Mouse (Mus musculus): ENCODE data around the gene Tmem206.

Gene Tmem206

DNA sequence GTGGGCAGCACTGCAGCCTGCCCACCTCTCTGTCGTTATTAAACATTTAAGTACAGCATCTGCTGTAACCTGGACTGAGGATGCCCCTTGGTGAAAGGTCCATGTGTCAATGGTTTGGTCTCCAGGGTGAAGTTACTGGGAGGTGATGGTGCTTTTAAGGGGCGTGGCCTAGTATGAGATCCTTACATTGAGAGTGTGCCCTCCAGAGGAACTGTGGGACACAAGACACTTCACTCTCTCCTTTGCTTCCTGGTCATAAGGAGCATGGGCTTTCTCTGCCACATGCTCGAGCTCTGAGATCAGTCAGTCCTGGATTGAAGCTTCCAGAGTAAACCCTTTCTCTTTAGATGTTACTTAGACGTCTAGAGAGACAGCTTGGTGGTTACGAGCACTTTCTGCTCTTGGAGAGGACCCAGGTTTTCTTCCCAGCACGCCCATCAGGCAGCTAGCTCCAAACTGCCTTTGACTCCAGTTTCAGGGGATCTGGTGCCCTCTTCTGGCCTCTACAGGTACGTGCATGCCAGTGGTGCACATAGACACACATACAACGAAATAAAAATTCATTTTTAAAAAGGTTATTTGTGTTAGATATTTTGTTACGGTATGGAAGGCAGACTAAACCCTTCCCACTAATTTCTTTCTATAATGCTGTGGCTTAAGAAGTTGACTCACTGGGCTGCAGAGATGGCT, 17.8 kb upstream of the Tmem206 start:
- DNase-seq (ENCODE audit: low read depth) = peak; percentile 55

DNA sequence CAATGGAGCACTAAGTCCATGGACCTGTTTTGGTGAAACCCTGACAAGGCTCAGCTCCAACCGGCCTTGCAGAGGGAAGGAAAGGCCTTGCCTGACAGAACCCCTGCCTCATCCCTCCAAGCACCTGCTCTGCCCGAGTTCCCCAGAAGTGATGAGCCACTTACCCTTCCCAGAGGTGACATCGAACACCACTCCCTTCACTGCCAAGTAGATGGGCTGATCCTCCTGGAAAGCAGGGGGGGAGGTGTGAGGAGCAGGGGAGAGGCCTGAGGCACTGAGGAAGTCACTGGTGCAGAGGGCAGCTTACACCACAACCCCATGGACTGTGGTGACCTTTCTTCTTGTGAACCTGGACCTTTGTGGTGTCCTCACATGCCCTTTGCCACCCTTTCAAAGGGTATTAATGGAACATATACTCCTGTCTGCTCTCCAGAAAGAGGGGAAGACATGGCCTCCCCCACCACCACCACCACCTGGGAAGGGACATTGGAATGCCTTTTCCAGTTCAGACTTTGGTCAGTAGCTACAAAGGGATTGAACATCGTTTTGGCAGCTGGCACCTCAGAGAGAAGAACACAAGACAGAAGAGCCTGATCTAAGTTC, 14.3 kb upstream of the Tmem206 start:
- no peak for DNase-seq (ENCODE audit: low read depth)

- peak; percentile 95 for DNase-seq (ENCODE audit: low read depth)
Measured at GRCm38 (mm10) chr1:191312513-191312941, 13.2 kb upstream of the Tmem206 start.

DNA sequence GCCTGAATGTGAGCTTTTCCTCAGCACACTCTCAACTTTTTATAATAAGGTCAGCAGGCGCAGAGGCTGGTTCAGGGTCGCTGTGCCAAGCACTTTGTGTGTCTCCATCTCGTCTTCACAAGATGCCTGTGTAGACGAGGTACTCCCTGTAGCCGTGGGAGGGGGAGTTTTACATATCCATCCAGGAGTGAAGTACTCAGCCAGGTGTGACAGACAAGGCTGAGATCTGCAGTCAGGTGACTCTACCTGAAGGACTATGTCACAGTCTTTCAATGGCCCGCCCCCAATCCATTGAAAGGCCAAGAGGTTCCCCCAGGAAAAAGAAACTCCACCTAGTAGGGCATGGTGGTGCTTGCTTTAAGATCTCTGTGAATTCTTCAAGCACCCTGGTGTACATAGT, 12.6 kb upstream of the Tmem206 start:
- DNase-seq (ENCODE audit: low read depth) = no peak

DNA sequence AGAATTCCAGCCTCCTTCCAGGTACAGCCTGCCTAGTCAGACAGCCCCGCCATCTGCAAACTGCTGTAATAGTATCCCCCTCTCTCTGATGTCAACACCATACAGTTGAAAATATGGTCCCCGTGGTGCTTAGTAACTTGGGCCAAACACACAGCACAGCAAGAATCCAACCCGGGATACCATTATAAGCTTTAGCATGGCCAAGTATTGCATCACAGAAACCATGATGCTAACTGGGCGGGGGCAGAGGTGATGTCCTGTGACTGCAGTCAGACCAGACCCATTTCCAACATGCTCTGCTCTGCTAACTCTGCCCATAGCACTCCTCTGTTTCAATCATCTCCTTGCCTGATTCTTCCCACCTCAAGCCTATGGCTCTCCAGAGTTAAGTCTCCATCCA, 11.8 kb upstream of the Tmem206 start:
- DNase-seq (ENCODE audit: low read depth) = peak; percentile 72

DNA sequence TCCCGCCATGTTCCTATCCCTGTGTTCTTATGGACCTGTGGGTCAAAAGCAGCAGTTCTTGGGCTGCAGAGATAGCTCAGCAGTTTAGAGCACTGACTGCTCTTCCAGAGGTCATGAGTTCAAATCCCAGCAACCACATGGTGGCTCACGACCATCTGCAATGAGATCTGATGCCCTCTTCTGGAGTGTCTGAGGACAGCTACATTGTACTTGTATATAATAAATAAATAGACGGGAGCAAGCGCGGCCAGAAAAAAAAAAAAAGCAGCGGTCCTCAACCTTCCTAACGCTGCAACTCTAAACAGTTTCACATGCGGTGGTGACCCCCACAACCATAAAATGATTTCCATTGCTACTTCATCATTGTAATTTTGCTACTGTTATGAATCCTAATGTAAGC, 8.9 kb upstream of the Tmem206 start:
- DNase-seq (ENCODE audit: low read depth) = no peak

GRCm38 (mm10) chr1:191317591-191318196, 8.0 kb upstream of the Tmem206 start, which contains the start of gene Nenf:
Nenf (minus strand) TSS chr1:191318194.
- DNase-seq (ENCODE audit: low read depth) = peak; percentile 86

GRCm38 (mm10) chr1:191318686-191319085, 7.0 kb upstream of the Tmem206 start:
- DNase-seq (ENCODE audit: low read depth) = no peak

- no peak for DNase-seq (ENCODE audit: low read depth)
Measured at GRCm38 (mm10) chr1:191323381-191323780, 2.3 kb upstream of the Tmem206 start.

GRCm38 (mm10) chr1:191324733-191325590, 750 bp upstream of the Tmem206 start:
- DNase-seq (ENCODE audit: low read depth) = no peak

GRCm38 (mm10) chr1:191326233-191326882, 646 bp downstream of the Tmem206 start:
- peak; percentile 53 for DNase-seq (ENCODE audit: low read depth)

DNA sequence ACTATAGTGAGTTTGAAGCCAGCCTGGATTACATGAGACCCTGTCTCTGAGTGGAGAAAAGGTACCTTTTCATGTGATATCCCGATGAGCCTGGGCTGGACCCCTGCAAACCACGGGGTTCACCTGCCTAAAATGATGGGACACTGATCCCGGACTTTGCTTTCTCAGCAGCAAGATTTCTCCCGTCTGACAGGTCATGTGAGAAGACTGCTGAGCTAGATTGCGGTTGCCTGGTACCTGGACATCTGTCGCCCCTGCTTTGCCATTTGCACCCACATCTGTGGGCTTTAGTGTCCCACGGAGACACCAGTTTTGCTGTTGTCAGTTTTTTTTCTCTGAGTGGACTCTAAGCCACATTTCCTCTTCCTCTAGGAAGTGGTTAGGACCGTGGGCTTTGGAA, 1.5 kb downstream of the Tmem206 start:
- DNase-seq (ENCODE audit: low read depth) = no peak

- DNase-seq (ENCODE audit: low read depth) = no peak
Measured at GRCm38 (mm10) chr1:191328019-191328441, 2.3 kb downstream of the Tmem206 start.

- DNase-seq (ENCODE audit: low read depth) = no peak
Measured at GRCm38 (mm10) chr1:191330356-191330755, 4.6 kb downstream of the Tmem206 start.

DNA sequence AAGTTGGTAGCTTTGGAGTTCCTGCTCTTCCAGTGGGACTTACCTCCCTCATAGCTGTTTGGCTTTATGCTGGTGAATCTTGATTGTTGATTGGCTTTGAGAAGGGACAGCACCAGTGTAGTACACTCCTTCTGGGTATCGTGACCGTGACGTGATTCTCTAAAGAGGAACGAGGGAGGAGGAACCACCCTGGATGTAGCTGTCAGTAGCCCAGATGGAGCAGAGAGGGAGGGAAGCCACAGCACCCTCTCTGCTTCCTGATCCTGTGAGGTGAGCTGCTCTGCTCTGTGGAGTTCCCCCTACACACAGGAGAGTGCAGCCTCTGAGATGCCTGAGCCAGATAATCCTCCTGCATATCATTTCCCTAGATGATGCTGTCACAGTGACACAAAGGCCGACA, 8.8 kb downstream of the Tmem206 start:
- DNase-seq (ENCODE audit: low read depth) = no peak

GRCm38 (mm10) chr1:191339876-191340275, 14.2 kb downstream of the Tmem206 start:
- DNase-seq (ENCODE audit: low read depth) = no peak

DNA sequence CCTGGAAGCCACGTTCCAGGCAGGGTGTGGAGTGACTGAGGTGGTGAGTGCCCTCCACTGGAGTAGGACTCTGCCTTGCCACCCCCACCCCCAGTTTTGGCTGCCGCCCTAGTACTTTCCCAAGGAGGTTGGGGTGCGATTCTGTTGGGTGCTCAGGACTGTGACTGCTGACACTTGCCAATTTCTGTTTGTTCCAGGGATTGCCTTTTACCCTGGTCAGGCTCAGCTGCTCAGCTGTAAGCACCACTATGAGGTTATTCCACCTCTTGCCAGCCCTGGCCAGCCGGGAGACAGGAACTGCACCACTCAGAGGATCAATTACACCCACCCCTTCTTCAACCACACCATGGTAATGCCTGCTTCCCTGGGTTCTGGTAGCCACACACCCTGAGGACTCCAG, 14.8 kb downstream of the Tmem206 start:
- DNase-seq (ENCODE audit: low read depth) = no peak

GRCm38 (mm10) chr1:191347602-191348001, 21.9 kb downstream of the Tmem206 start:
- no peak for DNase-seq (ENCODE audit: low read depth)

GRCm38 (mm10) chr1:191348592-191348991, 22.9 kb downstream of the Tmem206 start:
- DNase-seq (ENCODE audit: low read depth) = no peak

DNA sequence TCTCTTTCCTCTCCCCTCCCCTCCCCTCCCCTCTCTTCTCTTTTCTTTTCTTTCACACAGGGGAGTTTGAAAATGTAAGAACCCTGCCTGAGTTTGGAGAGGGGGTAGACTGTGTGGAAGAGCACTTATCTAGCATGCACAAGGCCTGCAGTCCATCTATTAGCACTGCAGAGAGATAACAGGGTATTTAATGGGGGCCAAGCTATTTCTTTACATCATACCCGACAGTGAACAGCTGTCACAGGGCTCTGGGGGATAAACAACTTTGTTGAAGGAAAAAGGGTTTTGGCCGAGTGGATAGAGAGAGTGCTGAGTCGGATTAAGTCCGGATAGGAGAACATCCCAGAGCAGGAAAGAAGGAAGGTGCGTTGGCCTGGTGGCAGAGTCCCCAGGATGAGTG, 23.3 kb downstream of the Tmem206 start:
- DNase-seq (ENCODE audit: low read depth) = no peak

- DNase-seq (ENCODE audit: low read depth) = no peak
Measured at GRCm38 (mm10) chr1:191349486-191350037, 23.9 kb downstream of the Tmem206 start.

DNA sequence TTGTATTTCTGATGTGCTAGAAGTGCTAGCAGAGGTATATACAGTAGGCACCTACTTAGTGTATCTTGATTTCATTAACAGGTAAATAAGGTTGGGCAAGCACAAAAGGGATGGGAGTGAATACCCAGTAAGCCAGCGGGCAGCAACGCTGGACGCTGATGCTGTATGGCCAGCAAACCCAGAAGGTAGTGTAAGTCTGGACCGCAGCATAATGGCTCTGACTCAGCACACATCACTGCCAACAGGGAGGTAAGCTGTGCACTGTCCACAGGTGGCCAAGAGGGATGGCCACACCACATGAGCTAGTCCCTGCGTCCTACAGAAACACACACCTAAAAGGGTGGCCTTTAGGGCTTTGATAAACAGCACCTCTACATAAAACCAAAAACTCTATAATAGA, 24.6 kb downstream of the Tmem206 start:
- no peak for DNase-seq (ENCODE audit: low read depth)

Data from NIH3T3 (cell line).